Mouse (Mus musculus) liver, embryonic 14.5 days (tissue): Measurements from ENCODE around the gene Evi2. TPM values are rescaled to one million over a fixed set of nuclear protein-coding genes. Genes with fewer than 3 reads are reported as not detected.

Experiments
- ATAC-seq: fragments of 200-750 bp; cut with Nextera tagmentation; 2 replicates; pipeline ENCODE4 v1.8.0; 2017; ENCODE audit warnings: moderate number of reproducible peaks, mild to moderate bottlenecking, moderate library complexity; ENCODE audit not compliant: insufficient read depth
- DNase-seq, 3 experiments: peaks; one replicate each; pipeline ENCODE4 v3.0.0-alpha.2; 2012 to 2013; ENCODE audit warnings: low read depth in 3 of 3, low spot score in 3 of 3
- H3K27ac ChIP-seq: fragments of 300-500 bp; sonication (generic); 2 replicates; pipeline ENCODE4 v1.5.1; 2014; ENCODE audit warnings: moderate library complexity, mild to moderate bottlenecking, control low read depth, inconsistent platforms
- H3K27me3 ChIP-seq: fragments of 300-500 bp; sonication (generic); 2 replicates; pipeline ENCODE4 v1.6.1; 2014; ENCODE audit warnings: mild to moderate bottlenecking, low read length, moderate library complexity; ENCODE audit not compliant: control insufficient read depth, insufficient read depth
- H3K36me3 ChIP-seq: fragments of 300-500 bp; sonication (generic); replicated peaks from 2 replicates; pipeline ENCODE4 v1.6.1; 2014; ENCODE audit warnings: low read depth; ENCODE audit not compliant: control insufficient read depth, insufficient read depth
- H3K4me1 ChIP-seq, 2 experiments: fragments of 200-500 bp in 1 of 2; fragments of 300-500 bp in 1 of 2; sonication (generic) in 1 of 2; replicated peaks; 2 replicates each; pipeline ENCODE4 v1.6.1; 2012 to 2014; ENCODE audit warnings: antibody characterized with exemption in 1 of 2, inconsistent platforms in 1 of 2, low read length in 1 of 2; ENCODE audit not compliant: control insufficient read depth in 2 of 2, insufficient read depth in 2 of 2
- H3K4me2 ChIP-seq: fragments of 300-500 bp; sonication (generic); 2 replicates; pipeline ENCODE4 v1.6.1; 2014; ENCODE audit warnings: low read depth, mild to moderate bottlenecking, control low read depth, moderate library complexity
- H3K4me3 ChIP-seq, 2 experiments: fragments of 200-500 bp in 1 of 2; fragments of 300-500 bp in 1 of 2; sonication (generic) in 1 of 2; 2 replicates each; pipeline ENCODE4 v1.5.1; 2012 to 2014; ENCODE audit warnings: low read depth in 2 of 2, low read length in 2 of 2, mild to moderate bottlenecking in 2 of 2, control low read depth in 1 of 2, inconsistent platforms in 1 of 2, moderate library complexity in 1 of 2; ENCODE audit not compliant: insufficient read depth in 1 of 2
- H3K9ac ChIP-seq: fragments of 300-500 bp; sonication (generic); replicated peaks from 2 replicates; pipeline ENCODE4 v1.6.1; 2014; ENCODE audit warnings: mild to moderate bottlenecking, control low read depth, moderate library complexity
- H3K9me3 ChIP-seq: fragments of 300-500 bp; sonication (generic); 2 replicates; pipeline ENCODE4 v1.6.1; 2016; ENCODE audit warnings: low read length, mixed read lengths; ENCODE audit not compliant: control insufficient read depth
- CTCF ChIP-seq: IDR thresholded peaks from 2 replicates; pipeline ENCODE4 v1.5.1; 2016; ENCODE audit warnings: antibody characterized with exemption, low read depth, control low read depth
- EP300 ChIP-seq: IDR thresholded peaks from 2 replicates; pipeline ENCODE4 v1.6.1; 2016; ENCODE audit warnings: antibody characterized with exemption, low read depth
- WGBS: fragments of 180-500 bp; shearing (Covaris S2); extraction: QIAGEN DNeasy Blood & Tissue Kit; methylation state at CpG from one replicate; pipeline ENCODE4 v1.1.7; 2014; ENCODE audit not compliant: insufficient replicate concordance; 5-methylcytosine and 5-hydroxymethylcytosine counted together
- polyA plus RNA-seq, 2 experiments: library from polyadenylated mRNA; depleted of rRNA in 1 of 2; stranded (reverse) in 1 of 2; unstranded in 1 of 2; fragments of >200 nt; fragmentation: Nextera tagmentation in 1 of 2; extraction: Ambion mirVana in 1 of 2; gene quantifications; 2 replicates each; pipeline versions ENCODE4 v1.2.1 to v1.2.3; 2012 to 2014

The Evi2 gene
- polyA plus RNA-seq, 2 experiments = 0.44 to 0.63 TPM

DNA sequence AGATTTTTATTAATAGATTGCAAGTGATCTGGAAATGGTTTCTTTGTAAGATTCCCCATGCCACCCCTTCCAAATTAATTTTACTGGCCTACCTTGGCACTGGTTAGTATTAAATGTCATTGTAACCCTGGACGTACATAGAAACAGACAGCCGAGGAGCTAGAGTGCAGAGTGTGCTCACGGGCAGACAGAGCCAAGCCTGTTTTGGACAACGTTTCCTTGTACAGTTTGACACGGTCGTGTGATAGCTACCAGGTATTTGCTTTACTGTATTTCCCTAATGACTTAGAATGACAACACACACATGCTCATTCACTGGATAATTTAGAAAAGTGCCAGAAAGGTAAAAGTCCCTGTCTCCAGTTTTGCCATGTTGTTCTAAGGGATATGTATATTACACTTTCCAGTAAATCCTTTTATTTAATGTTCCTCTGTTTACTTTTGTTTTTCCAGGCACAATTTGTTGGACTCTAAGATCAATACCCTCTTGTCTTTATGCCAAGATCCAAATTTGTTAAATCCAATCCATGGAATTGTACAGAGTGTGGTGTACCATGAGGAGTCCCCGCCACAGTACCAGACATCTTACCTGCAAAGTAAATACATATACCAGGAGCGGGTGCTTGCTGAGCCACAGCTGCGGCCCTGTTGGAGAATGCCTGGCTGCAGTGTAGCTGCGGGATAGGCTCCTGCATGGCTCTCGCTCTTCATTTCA, 38.0 kb upstream of the Evi2 start:
- Histone ChIP-seq H3K27me3 (no peaks in the 10 kb centered on the region), H3K4me2 (no peak overlapping the region), H3K9ac (no peak overlapping the region), H3K4me3 (no peak overlapping the region), H3K4me1 (no peaks in the 10 kb centered on the region), H3K36me3 (peaks cover 6% of the 10 kb centered on the region; the same call in 1 of the 2 replicates), H3K27ac (no peak overlapping the region), H3K9me3 (no peaks in the 10 kb centered on the region)
- DNase-seq = no peak
- WGBS = 75% methylated on average over 11 of the region's 11 CpGs
- no peak for ATAC-seq
- no peak for TF ChIP-seq CTCF

GRCm38 (mm10) chr11:79566947-79567346, 36.6 kb upstream of the Evi2 start:
- DNase-seq (no peak), ATAC-seq (no peak)
- H3K4me3 ChIP-seq = no peak overlapping the region
- no peak overlapping the region for H3K27ac ChIP-seq
- WGBS = 50% methylated on average over 1 of the region's 1 CpGs
- H3K4me1 ChIP-seq = no peaks in the 10 kb centered on the region
- no peak for TF ChIP-seq EP300
- peak; percentile 22; the same call in 1 of the 2 replicates for TF ChIP-seq CTCF
- no peak overlapping the region for H3K9ac ChIP-seq
- no peaks in the 10 kb centered on the region for H3K27me3 ChIP-seq
- H3K4me2 ChIP-seq = no peak overlapping the region
- H3K36me3 ChIP-seq = peaks cover 6% of the 10 kb centered on the region; the same call in 1 of the 2 replicates
- H3K9me3 ChIP-seq = no peaks in the 10 kb centered on the region

GRCm38 (mm10) chr11:79563493-79563892, 33.1 kb upstream of the Evi2 start:
- ATAC-seq (no peak), DNase-seq (no peak)
- no peak overlapping the region for H3K4me2 ChIP-seq
- H3K27me3 ChIP-seq = no peaks in the 10 kb centered on the region
- no peaks in the 10 kb centered on the region for H3K9me3 ChIP-seq
- 72% methylated on average over 7 of the region's 7 CpGs for WGBS
- H3K4me1 ChIP-seq = no peaks in the 10 kb centered on the region
- H3K36me3 ChIP-seq = peaks cover 4% of the 10 kb centered on the region; the same call in 1 of the 2 replicates
- TF ChIP-seq EP300 (no peak), CTCF (no peak)
- no peak overlapping the region for H3K4me3 ChIP-seq
- H3K9ac ChIP-seq = no peak overlapping the region
- no peak overlapping the region for H3K27ac ChIP-seq

GRCm38 (mm10) chr11:79560536-79560935, 30.1 kb upstream of the Evi2 start:
- 70% methylated on average over 4 of the region's 4 CpGs for WGBS
- Histone ChIP-seq H3K9ac (no peak overlapping the region), H3K4me3 (no peak overlapping the region), H3K9me3 (no peaks in the 10 kb centered on the region), H3K27ac (no peak overlapping the region), H3K4me2 (no peak overlapping the region), H3K27me3 (no peaks in the 10 kb centered on the region), H3K4me1 (no peaks in the 10 kb centered on the region), H3K36me3 (0 out of 2 replicates have a peak, but pooled peaks cover 3% of the 10 kb centered on the region)
- no peak for TF ChIP-seq EP300
- TF ChIP-seq CTCF = no peak
- no peak for ATAC-seq
- DNase-seq = no peak

DNA sequence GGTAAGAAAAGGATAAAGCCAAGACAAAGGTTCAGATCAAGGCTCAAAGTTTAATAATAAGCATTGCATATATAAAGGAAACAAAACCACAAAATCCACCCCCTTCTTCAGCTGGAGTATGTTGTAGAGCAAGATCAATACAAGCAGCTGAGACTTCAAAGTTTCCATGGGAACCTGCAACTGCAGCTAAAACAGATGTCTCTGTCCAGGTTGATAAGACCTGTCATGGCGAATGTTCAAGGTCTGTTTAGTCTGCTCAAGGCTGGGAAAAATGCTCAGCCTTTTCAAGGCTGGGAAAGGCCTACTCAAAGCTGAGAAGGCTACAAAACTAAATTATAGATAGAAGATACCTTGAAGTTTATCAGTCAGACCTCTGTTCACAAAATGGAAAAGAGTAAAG, 22.2 kb upstream of the Evi2 start:
- no peak overlapping the region for H3K27ac ChIP-seq
- TF ChIP-seq EP300 (peak; percentile 35), CTCF (no peak)
- no peak overlapping the region for H3K4me3 ChIP-seq
- peak in 2 of 3 experiments; percentile 24 to 33 for DNase-seq
- H3K36me3 ChIP-seq = peaks cover 3% of the 10 kb centered on the region
- no peaks in the 10 kb centered on the region for H3K9me3 ChIP-seq
- 7% methylated on average over 1 of the region's 1 CpGs for WGBS
- no peaks in the 10 kb centered on the region for H3K27me3 ChIP-seq
- ATAC-seq = peak; percentile 56; the same call in 1 of the 2 replicates
- no peak overlapping the region for H3K4me2 ChIP-seq
- no peak overlapping the region for H3K9ac ChIP-seq
- H3K4me1 ChIP-seq = peaks cover 3% of the 10 kb centered on the region in 2 experiments; a peak in 3 of 4 replicates
